Mouse (Mus musculus) embryonic facial prominence, embryonic 13.5 days (tissue): ENCODE results near the gene Eif3d. TPM values are rescaled to one million over a fixed set of nuclear protein-coding genes. Genes with fewer than 3 reads are reported as not detected.

Experiments
- ATAC-seq: fragments of 200-750 bp; cut with Nextera tagmentation; 2 replicates; pipeline ENCODE4 v1.8.0; 2017; ENCODE audit warnings: low read depth; ENCODE audit not compliant: insufficient number of reproducible peaks, insufficient read depth, low FRiP score, low TSS enrichment
- H3K27ac ChIP-seq: fragments of 300-500 bp; sonication (generic); 2 replicates; pipeline ENCODE4 v1.5.1; 2015; ENCODE audit warnings: moderate library complexity, mild to moderate bottlenecking, inconsistent platforms
- H3K27me3 ChIP-seq: fragments of 300-500 bp; sonication (generic); 2 replicates; pipeline ENCODE4 v1.6.1; 2015; ENCODE audit warnings: mild to moderate bottlenecking, inconsistent platforms
- H3K36me3 ChIP-seq: fragments of 300-500 bp; sonication (generic); 2 replicates; pipeline ENCODE4 v1.6.1; 2015; ENCODE audit warnings: mild to moderate bottlenecking, inconsistent platforms
- H3K4me1 ChIP-seq: fragments of 300-500 bp; sonication (generic); 2 replicates; pipeline ENCODE4 v1.6.1; 2015; ENCODE audit warnings: inconsistent platforms
- H3K4me2 ChIP-seq: fragments of 300-500 bp; sonication (generic); 2 replicates; pipeline ENCODE4 v1.6.1; 2015; ENCODE audit warnings: moderate library complexity, mild to moderate bottlenecking, inconsistent platforms
- H3K4me3 ChIP-seq: fragments of 300-500 bp; sonication (generic); 2 replicates; pipeline ENCODE4 v1.5.1; 2015; ENCODE audit warnings: mild to moderate bottlenecking, inconsistent platforms
- H3K9ac ChIP-seq: fragments of 300-500 bp; sonication (generic); 2 replicates; pipeline ENCODE4 v1.6.1; 2015; ENCODE audit warnings: mild to moderate bottlenecking, inconsistent platforms
- H3K9me3 ChIP-seq: fragments of 300-500 bp; sonication (generic); 2 replicates; pipeline ENCODE4 v1.6.1; 2016; ENCODE audit warnings: inconsistent platforms
- WGBS: fragments of 180-500 bp; shearing (Covaris S2); methylation state at CpG from one replicate; pipeline ENCODE4 v1.1.7; 2015; ENCODE audit warnings: mixed read lengths; 5-methylcytosine and 5-hydroxymethylcytosine counted together
- polyA plus RNA-seq: library from polyadenylated mRNA; unstranded; fragments of >200 nt; fragmentation: Nextera tagmentation; extraction: Ambion mirVana; gene quantifications from 2 replicates; pipeline ENCODE4 v1.2.1, GENCODE M21; 2015

The Eif3d gene
- polyA plus RNA-seq, 1 experiment from 2014 or later = 204 TPM

DNA sequence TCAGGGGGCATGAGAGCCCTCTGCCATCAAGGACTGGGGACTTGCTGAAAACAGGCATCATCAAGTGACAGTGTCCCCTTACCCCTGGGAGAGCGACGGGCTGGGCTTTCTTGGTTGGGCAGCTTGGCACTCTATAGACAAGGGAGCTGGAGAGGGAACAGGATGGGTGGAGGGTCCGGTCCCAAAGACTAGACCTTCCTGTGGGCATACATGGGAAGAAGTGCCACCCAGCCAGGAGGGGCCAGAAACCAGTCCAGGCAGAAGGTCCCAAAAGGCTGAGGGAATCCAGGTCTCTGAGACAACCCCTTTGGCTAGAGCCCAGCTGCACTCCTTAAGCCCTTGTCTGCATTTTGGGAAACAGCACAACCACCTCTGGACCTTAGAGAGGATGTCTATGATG is 56.1 kb downstream of the Eif3d start:
- no peak overlapping the region for H3K9ac ChIP-seq
- WGBS = 96% methylated on average over 3 of the region's 3 CpGs
- ATAC-seq = no peak
- H3K4me2 ChIP-seq = no peak overlapping the region
- no peaks in the 10 kb centered on the region for H3K27me3 ChIP-seq
- no peak overlapping the region for H3K4me3 ChIP-seq
- H3K27ac ChIP-seq = no peak overlapping the region
- no peaks in the 10 kb centered on the region for H3K9me3 ChIP-seq
- peaks cover 55% of the 10 kb centered on the region for H3K36me3 ChIP-seq
- no peaks in the 10 kb centered on the region for H3K4me1 ChIP-seq

DNA sequence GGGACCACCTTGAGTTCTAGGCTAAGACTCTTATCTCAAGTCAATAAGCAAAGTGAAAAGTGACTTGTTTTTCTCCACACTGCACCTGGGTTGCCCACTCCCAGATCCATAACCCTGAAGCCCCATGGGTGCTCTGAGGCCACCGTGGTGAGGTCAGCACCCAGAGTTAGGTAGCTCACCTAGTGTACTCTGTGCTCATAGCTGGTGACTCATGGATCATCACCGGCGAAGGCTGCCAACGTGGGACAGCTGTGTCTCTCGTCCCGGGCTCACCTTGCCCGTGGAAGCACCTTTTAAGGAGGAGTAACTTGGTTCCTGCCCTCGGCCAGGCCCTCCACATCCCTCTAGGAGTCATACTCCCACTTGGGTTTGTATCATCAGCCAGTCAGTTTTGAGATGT is 57.6 kb downstream of the Eif3d start:
- Histone ChIP-seq H3K4me1 (no peaks in the 10 kb centered on the region), H3K4me3 (no peak overlapping the region), H3K4me2 (no peak overlapping the region), H3K36me3 (peaks cover 41% of the 10 kb centered on the region), H3K27ac (no peak overlapping the region), H3K9ac (no peak overlapping the region), H3K27me3 (no peaks in the 10 kb centered on the region), H3K9me3 (no peaks in the 10 kb centered on the region)
- ATAC-seq = no peak
- WGBS = 85% methylated on average over 8 of the region's 8 CpGs

DNA sequence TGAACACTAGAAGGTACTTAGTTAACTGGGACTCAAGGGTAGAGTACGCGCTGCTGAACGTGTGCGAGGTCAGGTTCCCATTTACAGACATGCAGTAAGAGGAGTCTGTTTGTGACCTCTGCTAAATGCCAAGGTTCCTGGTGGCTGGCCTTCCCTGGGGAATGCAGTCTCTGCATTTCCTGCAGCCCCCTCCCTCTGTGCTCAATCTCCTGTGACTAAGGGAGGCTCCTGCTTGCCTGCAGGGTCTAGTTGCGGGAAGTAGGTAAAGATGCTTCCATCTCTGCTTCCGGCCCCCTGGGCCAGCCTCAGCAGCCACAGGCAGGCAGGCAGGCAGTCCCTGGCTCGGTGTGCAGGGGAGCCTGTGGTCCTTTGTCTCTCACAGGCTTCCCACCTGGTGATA is 58.0 kb downstream of the Eif3d start:
- Histone ChIP-seq H3K9me3 (no peaks in the 10 kb centered on the region), H3K4me3 (no peak overlapping the region), H3K27me3 (no peaks in the 10 kb centered on the region), H3K4me1 (no peaks in the 10 kb centered on the region), H3K36me3 (peaks cover 36% of the 10 kb centered on the region), H3K9ac (no peak overlapping the region), H3K4me2 (no peak overlapping the region), H3K27ac (no peak overlapping the region)
- ATAC-seq = no peak
- 40% methylated on average over 7 of the region's 7 CpGs for WGBS

- H3K27me3 ChIP-seq = no peaks in the 10 kb centered on the region
- no peaks in the 10 kb centered on the region for H3K9me3 ChIP-seq
- no peak overlapping the region for H3K27ac ChIP-seq
- H3K4me3 ChIP-seq = no peak overlapping the region
- WGBS = 56% methylated on average over 5 of the region's 5 CpGs
- no peak overlapping the region for H3K4me2 ChIP-seq
- H3K4me1 ChIP-seq = no peaks in the 10 kb centered on the region
- no peak for ATAC-seq
- H3K9ac ChIP-seq = no peak overlapping the region
- peaks cover 33% of the 10 kb centered on the region for H3K36me3 ChIP-seq
Observed at GRCm38 (mm10) chr15:77912048-77912447, 58.6 kb downstream of the Eif3d start.

DNA sequence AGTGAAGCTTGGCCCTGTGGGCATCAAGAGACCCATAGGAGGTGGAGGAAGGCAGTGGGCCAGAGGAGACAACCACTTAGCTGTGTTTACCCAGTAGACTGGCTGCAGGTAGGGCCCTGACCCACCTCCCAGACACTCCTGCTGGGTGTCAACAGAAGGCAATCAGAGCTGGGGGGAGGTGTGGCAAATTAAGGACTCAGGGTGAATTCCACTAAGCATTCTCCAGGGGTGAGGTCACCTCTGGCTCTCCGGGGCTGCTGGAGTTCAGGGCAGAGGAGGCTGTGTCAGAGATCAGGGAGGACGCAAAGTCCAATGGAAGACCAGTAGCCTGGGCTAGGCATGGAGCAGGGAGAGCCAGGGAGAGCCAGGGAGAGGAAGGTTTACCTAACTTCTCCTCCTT is 59.5 kb downstream of the Eif3d start:
- Histone ChIP-seq H3K9ac (no peak overlapping the region), H3K27ac (no peak overlapping the region), H3K9me3 (no peaks in the 10 kb centered on the region), H3K36me3 (peaks cover 24% of the 10 kb centered on the region), H3K4me3 (no peak overlapping the region), H3K27me3 (no peaks in the 10 kb centered on the region), H3K4me2 (no peak overlapping the region), H3K4me1 (peaks cover 5% of the 10 kb centered on the region)
- WGBS = 4% methylated on average over 2 of the region's 2 CpGs
- ATAC-seq = no peak

Other genes starting within 250 kb of the Eif3d start
- not detected in 2 replicates for gene Apol9b, start 241.8 kb downstream of the Eif3d start, polyA plus RNA-seq
- 0.22 and 0.32 TPM in 2 replicates for gene Apol8, start 213.8 kb downstream of the Eif3d start, polyA plus RNA-seq
- gene Myh9, start 128.6 kb downstream of the Eif3d start, polyA plus RNA-seq = 36.2 and 41.0 TPM in 2 replicates
- gene Txn2, start 41.8 kb downstream of the Eif3d start, polyA plus RNA-seq = 236 and 244 TPM in 2 replicates
- 7.7 and 7.9 TPM in 2 replicates for gene Foxred2, start 14.1 kb downstream of the Eif3d start, polyA plus RNA-seq
- 0.04 and 0.14 TPM in 2 replicates for gene Cacng2, start 149.2 kb upstream of the Eif3d start, polyA plus RNA-seq
- 83.5 and 94.3 TPM in 2 replicates for gene Ift27, start 203.3 kb upstream of the Eif3d start, polyA plus RNA-seq
- not detected in 2 replicates for gene Pvalb, start 235.6 kb upstream of the Eif3d start, polyA plus RNA-seq